Mouse (Mus musculus) CH12.LX (cell line): ENCODE measurements at regions not wholly inside any gene's neighbourhood (a gene's known extent, or its start where the extent isn't known, plus 50 kb on each side); places are given as distances from the start of the nearest gene placed in this dataset.

Source experiments
- CHD1 ChIP-seq: IDR thresholded peaks from 2 replicates; pipeline ENCODE4 v1.6.1; 2012; ENCODE audit warnings: low read depth, low read length, improper control_type of control experiment, inconsistent platforms
- CTCF ChIP-seq, 2 experiments: IDR thresholded peaks in 1 of 2; conservative IDR thresholded peaks in 1 of 2; 2 replicates each; pipeline ENCODE4 v1.5.1; 2011 to 2012; ENCODE audit warnings: low read depth in 2 of 2, low read length in 2 of 2, improper control_type of control experiment in 1 of 2, inconsistent platforms in 1 of 2, mild to moderate bottlenecking in 1 of 2, moderate library complexity in 1 of 2
- POLR2A ChIP-seq: IDR thresholded peaks from 2 replicates; pipeline ENCODE4 v1.6.1; 2011; ENCODE audit warnings: low read depth, mild to moderate bottlenecking, improper control_type of control experiment, low read length
- RCOR1 ChIP-seq: conservative IDR thresholded peaks from 2 replicates; pipeline ENCODE4 v1.6.1; 2012; ENCODE audit warnings: low read depth, mild to moderate bottlenecking, inconsistent platforms, low read length, improper control_type of control experiment
- TCF12 ChIP-seq: IDR thresholded peaks from 2 replicates; pipeline ENCODE4 v1.6.1; 2014; ENCODE audit warnings: low read depth, mild to moderate bottlenecking, inconsistent platforms, low read length, improper control_type of control experiment
- ZMIZ1 ChIP-seq: IDR thresholded peaks from 2 replicates; pipeline ENCODE4 v1.6.1; 2012; ENCODE audit warnings: low read depth, mild to moderate bottlenecking, inconsistent platforms, low read length, improper control_type of control experiment

DNA sequence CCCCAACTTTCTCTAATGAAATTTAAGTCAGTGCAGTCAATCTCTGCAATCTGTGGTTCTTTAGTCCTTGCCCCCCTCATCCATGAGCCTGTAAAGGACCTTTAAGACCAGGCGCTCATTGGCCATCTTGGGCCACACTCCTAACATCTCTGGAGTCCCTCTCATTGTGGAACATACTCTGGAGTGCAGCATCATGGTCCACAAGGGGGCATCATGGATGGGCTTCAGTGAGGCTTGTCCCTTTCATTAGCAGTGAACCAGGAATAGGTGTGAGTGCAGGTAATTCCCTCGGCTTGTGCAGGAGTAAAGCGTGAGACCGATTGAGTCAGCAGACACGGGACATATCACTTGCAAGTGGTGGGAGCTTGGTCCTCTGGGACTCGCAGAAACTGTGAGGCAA is 137.7 kb downstream of the Sall1 start:
- TF ChIP-seq CTCF (conservative IDR thresholded peaks at IDR 0.05 in 1 of 2, IDR thresholded peaks at IDR 0.05 in 1 of 2; ENCODE audit: low read depth in 2 of 2, low read length in 2 of 2) (no peak; a peak in 1 of 4 replicates), CHD1 (no peak), TCF12 (no peak), POLR2A (no peak), RCOR1 (no peak), ZMIZ1 (no peak)
